Mouse (Mus musculus) lung, postnatal 14 days (tissue): Measurements from ENCODE around the gene 1700017B05Rik.
A peak's percentile ranks its signal among the peaks of the same experiment; 100 is the strongest.
"Not testable (repeated sequence)": the region's sequence is repeated elsewhere in the genome, so short reads cannot be mapped to it uniquely, and the experiment has no call there.

Source experiments
- DNase-seq: peaks from one replicate; pipeline ENCODE4 v3.0.0; 2021

The 1700017B05Rik gene

DNA sequence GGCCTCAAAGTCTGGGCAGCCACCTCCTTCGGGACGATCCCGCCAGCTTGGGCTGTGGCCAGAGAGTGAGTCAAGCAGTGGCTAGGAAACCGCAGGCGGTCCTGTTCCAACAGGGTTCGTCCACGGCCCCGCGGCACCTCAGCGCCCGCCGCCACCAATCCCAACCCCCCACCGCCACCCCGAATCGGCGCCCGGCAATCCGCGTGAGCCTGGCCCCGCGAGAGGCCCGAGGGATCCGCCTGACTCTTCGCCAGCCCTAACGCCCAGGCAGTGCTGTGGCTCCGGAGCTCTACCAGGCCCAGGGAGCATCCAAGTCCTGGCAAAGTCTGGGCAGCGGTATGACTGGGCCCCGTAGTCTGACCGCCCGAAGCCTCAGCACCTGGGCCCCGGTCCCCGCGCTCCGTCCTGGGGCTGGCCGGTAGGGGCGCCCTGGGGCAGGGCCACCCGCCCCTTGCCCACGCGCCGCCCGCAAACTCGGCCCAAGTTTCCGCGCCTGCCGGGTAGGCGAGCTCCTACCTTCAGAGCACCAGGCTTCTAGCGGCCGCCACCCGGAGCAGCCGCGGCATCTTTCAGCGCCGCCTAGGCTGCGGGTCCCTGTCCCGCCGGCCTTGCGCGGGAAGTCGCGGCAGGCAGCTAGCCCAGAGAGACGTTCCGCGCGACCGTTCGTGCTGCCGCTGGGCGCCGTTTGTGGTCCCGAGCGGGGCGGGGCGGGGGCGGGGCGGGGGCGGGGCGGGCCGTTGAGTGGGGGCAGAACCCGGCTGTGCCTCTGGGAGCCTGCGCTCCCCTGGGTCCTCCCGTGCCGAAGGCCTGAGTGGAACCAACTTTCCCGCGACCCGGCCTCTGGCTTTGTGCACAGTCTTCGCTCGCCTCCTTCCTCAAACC lies at the start of gene 1700017B05Rik:
1700017B05Rik (minus strand) TSS at position 700 of the 882 bp plus-strand sequence.
- peak; percentile 78 for DNase-seq

DNA sequence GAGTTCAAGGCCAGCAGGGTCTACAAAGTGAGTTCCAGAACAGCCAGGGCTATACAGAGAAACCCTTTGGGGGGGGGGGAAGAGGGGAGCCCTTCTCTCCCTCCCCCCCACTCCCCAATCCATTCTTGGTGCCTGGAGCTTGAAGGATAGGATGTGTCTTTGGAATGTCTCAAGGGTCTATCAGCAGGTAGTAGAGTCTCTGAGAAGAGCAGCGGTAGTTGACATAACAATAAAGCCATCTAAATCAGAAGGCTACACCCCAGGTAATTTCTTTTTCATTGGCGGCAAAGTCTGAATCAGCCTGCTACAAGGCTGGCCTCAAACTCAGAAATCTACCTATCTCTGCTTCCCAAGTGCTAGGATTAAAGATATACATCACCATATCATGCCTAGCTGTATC lies 48.5 kb upstream of the 1700017B05Rik start:
- no peak for DNase-seq

DNA sequence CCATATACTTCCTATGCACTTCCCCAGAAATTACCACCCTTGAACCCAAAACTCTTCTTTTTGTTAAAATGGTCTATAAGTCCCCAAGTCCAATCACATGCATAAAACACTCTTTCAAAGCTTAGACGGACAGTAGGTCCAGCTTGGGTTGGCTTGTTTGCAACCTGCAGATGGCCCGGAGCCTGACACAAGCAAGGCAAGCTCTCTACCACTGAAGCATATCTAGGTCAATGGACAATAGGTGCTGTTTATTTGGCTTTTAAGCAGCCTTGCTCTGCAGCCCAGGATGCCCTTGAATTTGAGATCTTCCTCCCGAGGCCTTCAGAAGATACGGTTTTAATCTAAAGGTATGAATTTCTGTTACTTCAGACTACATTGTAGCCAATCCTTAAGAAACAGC lies 46.9 kb upstream of the 1700017B05Rik start:
- DNase-seq: no peak

DNA sequence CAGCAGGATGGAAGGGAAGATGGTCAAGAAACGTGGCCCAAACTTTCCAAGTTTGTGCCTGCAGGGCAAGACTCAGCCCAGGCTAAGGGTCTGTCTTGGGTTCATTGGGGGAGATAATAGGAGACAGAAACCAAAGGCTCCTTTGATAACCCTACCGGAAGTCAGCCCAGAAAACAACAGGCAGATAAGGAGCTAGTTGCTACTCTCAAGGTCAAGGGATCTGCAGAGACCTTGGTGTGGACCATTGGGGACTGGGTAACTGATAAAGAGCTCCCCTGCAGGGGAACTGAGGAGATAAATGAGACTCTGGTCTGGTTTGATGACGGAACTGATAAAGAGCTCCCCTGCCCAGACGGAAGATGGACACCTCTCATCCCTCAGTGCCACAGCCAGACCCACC lies 45.0 kb upstream of the 1700017B05Rik start:
- DNase-seq: no peak

DNA sequence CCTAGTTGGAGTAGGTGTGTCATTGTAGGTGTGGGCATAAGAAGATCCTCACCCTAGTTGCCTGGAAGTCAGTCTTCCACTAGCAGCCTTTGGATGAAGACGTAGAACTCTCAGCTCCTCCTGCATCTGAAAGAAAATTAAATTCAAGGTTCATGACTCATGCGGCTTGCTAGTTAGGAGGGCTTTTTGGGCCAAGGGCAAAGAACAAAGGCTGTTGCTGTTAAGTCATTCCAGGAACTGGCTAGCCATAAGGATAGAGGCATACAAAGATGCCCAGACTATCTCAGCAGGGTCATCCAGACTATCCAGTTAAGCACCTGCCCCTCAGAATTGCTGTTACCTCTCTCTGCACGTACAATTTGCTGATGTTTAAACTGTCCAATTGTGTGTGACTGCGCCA lies 42.3 kb upstream of the 1700017B05Rik start:
- DNase-seq: not testable (repeated sequence)

DNA sequence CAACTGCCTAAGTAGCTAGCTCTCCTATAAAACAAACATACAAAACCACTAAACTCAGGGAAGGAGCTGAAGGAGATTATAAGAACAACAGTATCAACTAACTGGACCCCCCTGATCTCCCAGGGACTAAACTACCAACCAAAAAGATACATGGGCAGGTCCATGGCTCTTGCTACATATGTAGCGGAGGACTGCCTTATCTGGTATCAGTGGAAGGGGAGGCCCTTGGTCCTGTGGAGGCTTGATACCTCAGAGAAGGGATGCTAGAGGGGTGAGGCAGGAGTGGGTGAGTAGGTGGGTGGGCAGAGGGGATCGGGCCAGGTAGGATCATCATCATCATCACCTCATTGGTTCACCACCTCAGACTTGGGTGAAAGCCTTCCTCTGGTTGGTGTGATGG lies 41.8 kb upstream of the 1700017B05Rik start:
- no peak for DNase-seq

DNA sequence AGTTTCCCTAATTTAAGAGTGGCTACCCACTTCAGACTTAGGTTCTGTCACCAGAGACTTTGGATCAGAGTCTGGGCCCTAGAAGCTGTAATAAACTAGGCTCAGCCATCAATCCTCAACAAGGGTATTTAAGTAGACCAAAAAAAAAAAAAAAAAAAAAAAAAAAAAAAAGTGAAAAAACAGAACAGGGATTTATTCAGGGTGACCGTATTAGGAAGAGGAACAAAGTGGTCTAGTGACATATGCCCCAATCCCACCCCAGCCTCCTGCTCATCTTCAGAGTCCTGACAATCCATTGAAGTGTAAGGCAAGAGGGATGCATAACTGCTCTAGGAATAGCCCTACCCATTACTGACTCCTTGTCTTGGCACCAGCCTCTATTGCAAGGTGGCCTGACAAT lies 40.9 kb upstream of the 1700017B05Rik start:
- DNase-seq: no peak

DNA sequence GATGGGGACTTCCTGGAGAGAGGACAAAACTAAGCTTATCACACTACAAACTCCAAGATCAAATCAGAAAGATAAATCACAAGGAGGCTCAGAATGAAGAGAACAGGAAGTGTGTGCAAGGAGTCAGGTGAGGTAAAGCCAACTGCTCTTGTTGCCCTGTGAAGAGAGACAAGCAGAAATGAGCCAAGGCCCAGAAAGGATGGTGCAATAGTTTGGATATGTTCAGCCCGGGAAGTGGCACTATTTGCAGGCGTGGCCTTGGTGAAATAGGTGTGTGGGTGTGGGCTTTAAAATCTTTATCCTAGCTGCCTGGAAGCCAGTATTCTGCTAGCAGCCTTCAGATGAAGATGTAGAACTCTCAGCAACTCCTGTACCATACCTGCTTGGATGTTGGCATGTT lies 38.4 kb upstream of the 1700017B05Rik start:
- DNase-seq: no peak

DNA sequence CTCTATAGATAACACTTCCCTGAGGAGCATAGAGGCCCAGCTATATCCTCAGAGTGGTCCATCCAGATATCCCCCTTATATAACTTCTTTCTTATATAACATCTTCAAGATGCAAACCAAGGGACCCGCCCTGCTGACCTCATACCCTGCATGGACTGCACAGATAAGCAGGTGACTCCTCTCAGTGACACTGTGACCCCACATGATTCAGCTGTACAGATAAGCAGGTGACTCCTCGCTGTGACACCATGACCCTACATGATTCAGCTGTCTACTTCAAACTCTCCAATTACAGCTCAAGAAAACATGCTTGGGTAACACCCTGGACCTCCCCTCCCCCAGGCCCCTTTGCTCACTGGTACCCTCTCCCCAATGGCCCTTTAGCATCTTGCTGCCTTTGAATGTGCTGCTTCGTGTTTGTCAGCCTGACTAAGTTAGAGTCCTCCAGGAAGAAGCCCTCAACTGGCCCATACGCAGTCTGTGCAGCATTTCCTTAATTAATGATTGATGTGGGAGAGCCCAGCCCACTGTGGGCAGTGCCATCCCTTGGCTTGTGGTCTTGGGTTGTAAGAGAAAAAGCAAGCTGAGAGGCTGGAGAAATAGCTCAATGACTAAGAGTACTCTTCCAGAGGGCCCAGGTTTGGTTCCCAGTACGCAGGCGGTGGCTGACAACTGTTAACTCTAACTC lies 37.5 kb upstream of the 1700017B05Rik start:
- DNase-seq: no peak

DNA sequence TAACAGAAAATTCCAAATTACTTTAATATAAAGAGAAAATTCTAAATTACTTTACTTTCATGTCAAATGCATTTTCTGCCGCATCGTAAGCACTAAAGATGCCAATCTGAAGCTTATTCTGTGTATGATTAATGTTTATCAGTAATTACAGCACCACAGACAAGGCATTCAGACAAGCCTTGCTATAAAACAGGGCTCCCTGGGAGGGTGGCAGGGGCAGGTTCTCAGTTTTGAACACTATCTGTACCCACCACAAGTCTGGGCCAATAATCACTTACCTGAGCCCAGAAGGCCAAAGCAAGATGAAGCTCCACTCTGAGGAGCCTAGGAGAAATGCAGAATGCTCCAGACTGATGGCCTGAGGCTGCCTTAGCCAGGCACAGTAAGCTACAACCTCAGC lies 35.5 kb upstream of the 1700017B05Rik start:
- DNase-seq: no peak

DNA sequence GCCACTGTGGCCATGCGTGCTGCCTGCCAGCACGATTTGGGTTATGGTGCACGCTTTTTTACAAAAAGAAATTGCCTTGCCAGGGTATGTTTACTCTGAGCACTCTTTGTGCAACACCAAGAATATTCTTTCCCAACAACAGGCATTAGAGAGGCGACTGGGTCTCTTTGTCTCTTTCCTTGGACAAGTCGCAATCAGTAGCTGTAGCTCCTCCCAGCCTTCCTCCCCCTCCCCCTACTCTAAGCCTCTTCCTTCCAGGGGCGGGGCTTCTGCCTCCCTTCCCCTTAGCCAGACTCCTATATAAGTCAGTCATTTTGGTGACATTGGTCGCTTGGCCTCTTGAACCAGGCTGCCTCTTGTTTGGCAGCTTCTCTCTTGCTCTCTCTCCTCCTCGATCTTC lies 33.9 kb upstream of the 1700017B05Rik start:
- no peak for DNase-seq

DNA sequence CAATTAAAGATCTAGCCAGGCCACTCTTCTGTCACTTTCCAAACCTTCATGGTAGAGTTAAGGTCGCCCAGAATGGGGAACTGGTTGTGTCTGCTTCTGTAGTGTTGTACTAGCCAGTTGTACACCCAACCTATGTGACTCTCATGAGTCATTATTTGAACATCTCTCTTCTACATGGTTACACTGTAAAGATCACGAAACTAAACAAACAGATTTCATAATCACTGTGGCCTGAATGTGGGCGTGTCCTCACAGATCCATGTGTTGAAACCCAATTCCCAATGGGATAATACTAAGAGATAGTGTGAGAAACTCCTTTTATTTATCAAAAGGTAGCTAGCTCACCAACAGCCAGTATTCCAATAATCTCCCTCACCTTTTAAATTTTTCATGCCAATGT lies 33.3 kb upstream of the 1700017B05Rik start:
- no peak for DNase-seq

DNA sequence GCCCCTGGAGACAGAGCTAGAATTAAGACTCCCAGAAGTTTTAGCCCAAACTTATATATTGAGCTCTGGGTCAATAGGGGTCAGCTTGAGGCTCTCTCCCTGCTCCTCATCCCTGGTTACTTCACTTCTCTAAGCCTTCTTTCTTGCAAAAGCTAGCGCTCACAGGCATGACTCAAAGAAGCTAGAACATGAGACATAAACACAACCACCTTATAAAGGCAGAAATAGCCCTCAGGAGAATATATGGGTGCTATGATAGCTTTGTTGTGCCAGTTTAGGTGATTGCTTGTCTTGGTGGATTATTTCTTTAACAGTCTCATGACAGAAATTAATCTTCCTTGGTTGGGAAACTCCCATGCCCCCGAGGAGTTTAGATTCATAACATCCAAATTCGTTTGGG lies 32.5 kb upstream of the 1700017B05Rik start:
- DNase-seq: no peak

DNA sequence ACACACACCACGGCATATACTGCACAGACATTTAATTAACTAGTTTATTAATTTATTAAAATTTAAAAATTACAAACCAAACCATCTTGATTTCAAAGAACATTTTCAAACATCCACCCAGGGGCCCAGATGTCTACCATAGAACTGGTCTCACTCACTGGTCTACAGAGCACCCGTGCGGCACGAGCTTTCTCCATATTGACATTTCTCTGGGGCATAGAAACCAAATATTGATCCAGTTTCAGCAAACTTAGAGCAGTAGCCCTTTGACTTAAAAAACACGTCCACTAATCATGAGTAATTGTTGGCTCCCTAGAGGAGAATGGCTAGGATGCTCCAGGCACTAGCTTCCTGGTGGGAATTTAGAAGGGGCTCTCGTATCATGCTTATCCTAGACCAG lies 24.8 kb upstream of the 1700017B05Rik start:
- no peak for DNase-seq

DNA sequence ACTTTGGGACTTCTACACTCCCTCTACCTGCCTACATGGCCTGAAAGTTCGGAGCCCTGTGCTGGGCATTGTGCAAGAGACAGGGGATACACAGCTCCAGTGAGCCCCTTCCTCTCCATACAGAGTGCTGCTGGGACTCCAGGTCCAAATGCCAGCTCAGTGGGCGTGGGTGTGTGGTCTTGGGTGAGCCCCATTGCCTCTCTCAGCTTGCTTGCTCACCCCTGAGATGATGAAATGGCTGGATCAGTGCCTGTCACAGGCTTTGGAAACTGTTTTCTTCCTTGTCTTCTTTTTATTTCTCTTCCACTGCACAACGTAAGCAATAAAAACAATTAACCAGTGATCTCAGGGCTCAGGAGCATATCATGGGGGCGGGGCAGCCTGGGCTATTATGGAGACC lies 20.9 kb upstream of the 1700017B05Rik start:
- no peak for DNase-seq

DNA sequence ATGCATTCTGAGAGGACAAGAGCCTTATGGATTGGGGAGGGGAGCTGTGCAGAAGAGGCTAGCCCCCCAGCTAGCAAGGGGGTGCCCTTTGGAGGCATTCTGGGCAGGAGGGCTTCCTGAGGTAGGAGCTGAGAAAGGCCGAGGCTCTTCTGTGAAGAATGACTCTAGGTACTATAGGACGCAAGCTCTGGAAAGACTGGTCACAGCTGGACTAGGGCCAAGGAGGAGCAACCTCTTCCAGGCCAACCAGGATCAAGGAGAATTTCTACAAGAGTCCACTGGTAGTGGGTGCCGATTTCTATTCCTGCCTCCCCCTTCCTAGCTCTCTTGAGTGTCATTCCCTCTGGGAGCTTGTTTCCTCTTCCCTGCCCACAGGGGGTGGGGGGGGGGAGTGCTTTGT lies 20.3 kb upstream of the 1700017B05Rik start:
- no peak for DNase-seq

DNA sequence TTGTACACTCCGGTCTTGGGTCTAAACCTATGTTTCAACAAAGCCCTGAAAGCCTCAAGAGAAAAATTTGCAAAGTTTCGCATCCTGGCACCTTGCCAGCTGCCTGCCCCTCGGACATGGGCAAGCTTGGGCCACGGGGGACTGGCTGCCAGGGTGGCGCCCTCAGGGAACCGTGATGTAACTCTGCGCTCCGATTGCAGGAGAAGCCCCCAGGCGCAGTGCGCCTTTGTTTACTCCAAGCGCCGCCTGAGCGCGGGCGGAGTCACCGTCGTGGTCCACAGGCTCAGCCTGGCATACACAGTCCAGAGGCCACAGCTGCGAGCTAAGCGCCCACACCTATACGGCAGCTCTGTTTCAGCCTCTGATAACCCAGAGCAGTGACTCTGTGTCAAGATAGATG lies 19.1 kb upstream of the 1700017B05Rik start:
- peak; percentile 42 for DNase-seq

DNA sequence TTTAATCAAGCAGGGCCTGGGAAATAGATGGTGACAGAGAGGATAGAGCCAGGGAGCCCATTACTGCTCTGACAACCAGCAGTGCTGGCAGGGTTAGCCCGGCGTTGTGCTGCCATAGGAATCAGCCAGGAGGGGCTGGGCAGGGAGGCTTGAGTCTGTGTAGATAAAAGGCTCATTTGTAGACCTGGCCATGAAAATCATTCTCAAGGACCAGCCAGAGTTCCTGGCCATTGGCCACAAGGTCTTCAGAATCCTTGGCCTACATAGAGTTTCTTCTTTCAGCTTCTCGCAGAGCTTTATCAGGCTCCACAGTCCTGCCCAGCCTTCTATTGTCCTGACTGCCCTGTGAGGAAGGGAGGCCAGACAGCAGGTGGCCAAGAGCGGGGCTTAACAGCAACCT lies 17.0 kb upstream of the 1700017B05Rik start:
- DNase-seq: no peak

DNA sequence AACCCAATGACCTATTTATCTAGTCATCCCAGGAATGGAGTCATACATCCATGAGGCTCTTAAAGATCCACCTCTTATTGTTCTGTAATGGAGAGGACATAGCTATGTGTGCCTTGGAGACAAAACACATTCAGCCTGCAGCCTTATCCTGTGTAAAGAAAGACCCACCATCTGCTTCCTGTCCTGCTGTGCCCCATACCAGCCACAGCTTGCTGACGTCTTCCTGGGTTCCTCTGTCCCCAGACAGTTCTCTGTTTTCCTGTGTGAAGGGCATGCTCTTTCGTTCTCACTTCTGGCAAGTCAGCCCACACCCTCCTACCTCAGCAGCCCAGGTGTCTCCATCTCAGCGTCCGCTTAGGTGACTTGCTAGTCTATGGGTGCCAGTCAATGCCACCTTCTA lies 15.9 kb upstream of the 1700017B05Rik start:
- no peak for DNase-seq

DNA sequence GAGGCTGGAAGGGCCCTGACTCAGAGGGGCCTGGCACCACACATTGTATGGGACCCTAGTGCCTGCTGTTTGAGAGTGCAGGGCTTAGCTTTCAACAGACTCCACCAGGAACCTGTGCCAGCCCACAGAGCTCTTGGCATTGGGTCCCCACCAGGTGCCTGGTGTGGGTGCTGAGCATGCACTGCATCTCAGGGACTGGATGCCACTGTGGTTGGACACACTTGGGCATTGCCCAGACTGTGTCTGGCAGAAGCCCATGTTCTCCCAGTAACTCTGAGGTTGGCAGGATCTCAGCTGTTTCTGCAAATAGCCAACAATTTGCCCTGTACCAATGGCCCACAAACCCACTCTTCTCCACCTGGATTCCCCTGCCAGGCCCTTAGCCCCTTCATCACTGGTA lies 13.9 kb upstream of the 1700017B05Rik start:
- DNase-seq: no peak

DNA sequence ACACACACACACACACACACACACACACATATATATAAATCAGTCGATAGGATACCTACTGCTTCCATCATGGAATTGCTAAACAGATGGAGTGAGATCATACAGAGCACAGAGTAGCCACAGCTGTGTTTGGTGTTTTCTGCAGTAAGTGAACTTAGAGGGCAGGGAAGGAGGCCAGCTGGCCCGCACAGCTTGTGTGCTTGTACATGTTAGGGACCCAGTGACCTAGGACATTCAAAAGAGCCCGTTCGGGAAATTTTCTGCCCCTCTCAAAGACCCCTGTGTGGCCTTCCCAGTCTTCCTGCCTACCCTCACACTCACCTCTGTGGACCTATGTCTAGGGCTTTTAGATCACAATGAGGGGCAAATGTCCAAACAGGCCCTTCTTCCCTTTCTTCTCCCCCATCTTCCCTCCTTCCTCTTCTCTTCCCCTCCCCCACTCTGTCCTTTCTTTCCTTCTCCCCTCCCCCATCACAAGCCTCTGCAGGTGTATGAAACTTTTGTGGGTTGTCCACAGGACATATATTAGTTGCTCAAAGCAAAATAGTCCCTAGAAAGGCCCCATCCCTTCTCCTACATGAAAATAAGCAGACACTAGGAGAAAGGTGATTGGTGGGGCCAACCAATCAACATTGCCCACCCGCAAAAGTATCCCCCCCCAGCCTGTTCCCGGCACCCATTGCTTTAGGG lies 11.5 kb upstream of the 1700017B05Rik start:
- DNase-seq: no peak

DNA sequence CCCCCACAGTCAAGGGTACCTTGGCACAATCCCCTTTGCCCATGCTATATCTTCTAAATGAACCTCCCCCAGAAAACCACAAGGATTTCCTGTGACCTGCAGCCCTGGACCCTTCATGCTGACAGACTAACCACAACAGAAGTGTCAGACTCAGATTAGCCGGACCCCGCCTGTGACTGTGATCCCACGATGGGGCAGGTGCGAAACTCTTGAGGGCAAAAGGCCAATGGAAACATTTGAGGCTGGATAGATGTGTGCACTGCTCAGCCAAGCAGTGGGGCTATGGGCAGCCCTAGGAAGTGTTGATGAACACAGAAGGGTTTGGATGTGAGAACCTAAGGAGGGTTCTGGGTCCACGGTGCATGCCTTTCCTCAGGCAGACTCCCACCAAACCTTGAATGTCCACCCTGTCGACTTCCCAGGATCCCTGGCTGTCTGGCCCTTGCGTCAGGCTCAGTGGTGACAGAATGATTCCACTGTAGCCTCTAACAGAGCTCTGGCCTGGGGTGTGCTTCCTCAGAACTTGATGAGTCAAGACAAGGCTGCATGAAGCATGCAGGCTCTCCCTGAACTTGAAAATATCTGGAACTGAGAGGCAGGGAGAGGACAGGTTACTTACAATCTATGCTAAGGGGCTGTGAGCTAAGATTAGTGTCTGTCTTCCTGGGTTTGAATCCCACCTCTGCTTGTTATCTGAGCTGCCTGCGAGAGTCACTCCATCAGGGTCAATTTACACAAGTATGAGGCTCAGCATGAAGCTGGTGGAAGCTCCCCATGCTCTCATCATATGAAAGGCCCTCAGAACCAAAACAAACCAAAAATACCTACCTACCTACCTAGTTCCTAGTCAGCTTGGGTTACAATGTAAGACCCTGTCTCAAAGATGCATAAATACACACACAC lies 10.7 kb upstream of the 1700017B05Rik start:
- no peak for DNase-seq
